ENCODE assay signal across 8 mouse cellular contexts in genomic region chr17:33929371-33930279, GRCm38 (mm10). TPM values are rescaled to one million over a fixed set of nuclear protein-coding genes. Genes with fewer than 3 reads are reported as not detected.
DNase-seq lines count a peak whose midpoint lies in the region; ATAC-seq and TF ChIP-seq lines count a peak whose summit lies in the region.

Rgl2 (plus strand) TSS chr17:33929543.

- WGBS in hindbrain, embryonic 16.5 days: under 1% methylated on average over 78 of the region's 80 CpGs

- peak within 1 kb of the TSS; percentile 77 for H3K4me3 ChIP-seq in gastrocnemius, adult 2 months
- peak within 1 kb of the TSS; percentile 73 for H3K4me3 ChIP-seq in hindbrain, embryonic 16.5 days (ENCODE audit: low read length)

- H3K4me2 ChIP-seq in hindbrain, embryonic 16.5 days (ENCODE audit: low read length): peak within 1 kb of the TSS; percentile 92

- no peaks in the 10 kb centered on the region for H3K9me3 ChIP-seq in hindbrain, embryonic 16.5 days (ENCODE audit: control insufficient read depth, low read length)

- H3K27me3 ChIP-seq in hindbrain, embryonic 16.5 days (replicated peaks; ENCODE audit: control insufficient read depth, insufficient read depth, low read length): no peaks in the 10 kb centered on the region

- peaks cover 12% of the 10 kb centered on the region for H3K4me1 ChIP-seq in hindbrain, embryonic 16.5 days (ENCODE audit: control insufficient read depth, insufficient read depth, low read depth, low read length)

- peak within 1 kb of the TSS; percentile 86 for H3K9ac ChIP-seq in hindbrain, embryonic 16.5 days (ENCODE audit: low read depth, low read length)

- H3K27ac ChIP-seq in gastrocnemius, adult 2 months: peak within 1 kb of the TSS; percentile 94
- H3K27ac ChIP-seq in hindbrain, embryonic 16.5 days (ENCODE audit: low read depth, low read length): peak within 1 kb of the TSS; percentile 90

- peak; percentile 88 for ATAC-seq in hindbrain, embryonic 16.5 days

- TF ChIP-seq CTCF in gastrocnemius, adult 2 months (IDR thresholded peaks at IDR 0.05): peak; percentile 44

- peaks cover 6% of the 10 kb centered on the region for H3K36me3 ChIP-seq in hindbrain, embryonic 16.5 days (ENCODE audit: control insufficient read depth, insufficient read depth, low read length)

- intact Hi-C loops in gastrocnemius, adult 2 months (cut with DNase I): no loop called here

- peak; percentile 98 for DNase-seq in ZHBTc4 (ENCODE audit: low read depth, low spot score)
- peak; percentile 94 to 98 for DNase-seq in cerebellum, postnatal 4 days (ENCODE audit: low spot score in 2 of 2)
- peak; percentile 96 for DNase-seq in gastrocnemius, adult 2 months
- peak; percentile 85 for DNase-seq in left cerebral cortex, adult 11 months (ENCODE audit: low spot score)
- peak; percentile 96 to 97 for DNase-seq in lung, postnatal 4 days
- peak; percentile 97 for DNase-seq in retina, postnatal 1 day
- peak; percentile 99 for DNase-seq in thymus, postnatal 4 days

RNA-seq across cellular contexts. Expression of gene Rgl2, which starts in this region (rescaled TPM):
- 10 to 100 TPM; 31.4 to 34.0 TPM for total RNA-seq in gastrocnemius, adult 2 months (2021)
- polyA plus RNA-seq in hindbrain, embryonic 16.5 days (2015; fragmentation: Nextera tagmentation; extraction: Ambion mirVana): 52.7 and 58.8 TPM in 2 replicates

Comparison
In these comparisons a context has a peak if more than half of its experiments do, and no peak if none do; other contexts are left out.
1. Peak in every context shown above with its lines: DNase-seq, ATAC-seq, H3K4me3 ChIP-seq and H3K27ac ChIP-seq.